Mouse (Mus musculus) kidney, embryonic 14.5 days (tissue): Measurements from ENCODE around the gene Nfic. TPM values are rescaled to one million over a fixed set of nuclear protein-coding genes. Genes with fewer than 3 reads are reported as not detected.
A peak's percentile ranks its signal among the peaks of the same experiment; 100 is the strongest.

Source experiments
- ATAC-seq: fragments of 200-750 bp; cut with Nextera tagmentation; 2 replicates; pipeline ENCODE4 v1.8.0; 2017; ENCODE audit warnings: moderate number of reproducible peaks, mild to moderate bottlenecking, moderate TSS enrichment, moderate library complexity; ENCODE audit not compliant: low FRiP score, low TSS enrichment
- H3K27ac ChIP-seq: fragments of 300-500 bp; sonication (generic); 2 replicates; pipeline ENCODE4 v1.5.1; 2014; ENCODE audit warnings: low read depth, mild to moderate bottlenecking, low read length, moderate library complexity, mixed read lengths
- H3K27me3 ChIP-seq: fragments of 300-500 bp; sonication (generic); 2 replicates; pipeline ENCODE4 v1.6.1; 2014; ENCODE audit warnings: mild to moderate bottlenecking, low read length; ENCODE audit not compliant: control insufficient read depth, insufficient read depth
- H3K36me3 ChIP-seq: fragments of 300-500 bp; sonication (generic); 2 replicates; pipeline ENCODE4 v1.6.1; 2014; ENCODE audit warnings: low read length, mixed read lengths; ENCODE audit not compliant: control insufficient read depth, insufficient read depth
- H3K4me1 ChIP-seq: fragments of 300-500 bp; sonication (generic); 2 replicates; pipeline ENCODE4 v1.6.1; 2014; ENCODE audit warnings: low read length, mixed read lengths; ENCODE audit not compliant: control insufficient read depth, insufficient read depth
- H3K4me2 ChIP-seq: fragments of 300-500 bp; sonication (generic); replicated peaks from 2 replicates; pipeline ENCODE4 v1.6.1; 2014; ENCODE audit warnings: low read depth, mild to moderate bottlenecking, low read length
- H3K4me3 ChIP-seq: fragments of 300-500 bp; sonication (generic); 2 replicates; pipeline ENCODE4 v1.5.1; 2014; ENCODE audit warnings: mild to moderate bottlenecking, low read length
- H3K9ac ChIP-seq: fragments of 300-500 bp; sonication (generic); 2 replicates; pipeline ENCODE4 v1.6.1; 2014; ENCODE audit warnings: low read depth, mild to moderate bottlenecking, low read length, moderate library complexity
- H3K9me3 ChIP-seq: fragments of 300-500 bp; sonication (generic); 2 replicates; pipeline ENCODE4 v1.6.1; 2016; ENCODE audit warnings: low read length; ENCODE audit not compliant: control insufficient read depth
- WGBS: fragments of 180-500 bp; shearing (Covaris S2); extraction: QIAGEN DNeasy Blood & Tissue Kit; methylation state at CpG from one replicate; pipeline ENCODE4 v1.1.7; 2014; 5-methylcytosine and 5-hydroxymethylcytosine counted together
- polyA plus RNA-seq: library from polyadenylated mRNA; unstranded; fragments of >200 nt; fragmentation: Nextera tagmentation; extraction: Ambion mirVana; gene quantifications from 2 replicates; pipeline ENCODE4 v1.2.1, GENCODE M21; 2014

The Nfic gene
- polyA plus RNA-seq, 1 experiment from 2014 or later = 59.0 TPM

- Histone ChIP-seq H3K9ac (no peak overlapping the region), H3K4me2 (no peak overlapping the region), H3K4me3 (no peak overlapping the region)
Observed at GRCm38 (mm10) chr10:81414682-81415081, 40.8 kb downstream of the Nfic start.

GRCm38 (mm10) chr10:81413310-81414261, 41.8 kb downstream of the Nfic start:
- peak overlapping the region; percentile 42; the same call in 1 of the 2 replicates for H3K27ac ChIP-seq
- peaks cover 89% of the 10 kb centered on the region for H3K4me1 ChIP-seq
- no peaks in the 10 kb centered on the region for H3K9me3 ChIP-seq
- H3K27me3 ChIP-seq = no peaks in the 10 kb centered on the region
- 0 out of 2 replicates have a peak, but pooled peaks have one; percentile 1 for ATAC-seq
- peak overlapping the region; percentile 45 for H3K9ac ChIP-seq
- H3K4me2 ChIP-seq = peak overlapping the region; percentile 36
- H3K36me3 ChIP-seq = peaks cover 2% of the 10 kb centered on the region; the same call in 1 of the 2 replicates
- peak overlapping the region; percentile 14; the same call in 1 of the 2 replicates for H3K4me3 ChIP-seq
- WGBS = 28% methylated on average over 26 of the region's 26 CpGs

More at GRCm38 (mm10) chr10:81414682-81415081, 40.8 kb downstream of the Nfic start:
- peaks cover 80% of the 10 kb centered on the region for H3K4me1 ChIP-seq
- no peaks in the 10 kb centered on the region for H3K27me3 ChIP-seq
- H3K36me3 ChIP-seq = peaks cover 4% of the 10 kb centered on the region; the same call in 1 of the 2 replicates
- H3K9me3 ChIP-seq = no peaks in the 10 kb centered on the region
- ATAC-seq = no peak
- peak overlapping the region; percentile 42; the same call in 1 of the 2 replicates for H3K27ac ChIP-seq

- H3K9me3 ChIP-seq = no peaks in the 10 kb centered on the region
- no peak for ATAC-seq
- H3K9ac ChIP-seq = no peak overlapping the region
- H3K27me3 ChIP-seq = no peaks in the 10 kb centered on the region
- no peak overlapping the region for H3K4me2 ChIP-seq
- H3K4me1 ChIP-seq = peaks cover 96% of the 10 kb centered on the region
- no peak overlapping the region for H3K4me3 ChIP-seq
- peaks cover 5% of the 10 kb centered on the region; the same call in 1 of the 2 replicates for H3K36me3 ChIP-seq
- peak overlapping the region; percentile 65; the same call in 1 of the 2 replicates for H3K27ac ChIP-seq
- WGBS = 74% methylated on average over 16 of the region's 16 CpGs
Observed at GRCm38 (mm10) chr10:81412586-81413309, 42.7 kb downstream of the Nfic start.

GRCm38 (mm10) chr10:81411471-81412400, 43.7 kb downstream of the Nfic start:
- no peak overlapping the region for H3K4me3 ChIP-seq
- H3K27ac ChIP-seq = peak overlapping the region; percentile 65
- no peaks in the 10 kb centered on the region for H3K27me3 ChIP-seq
- H3K9ac ChIP-seq = no peak overlapping the region
- peaks cover 10% of the 10 kb centered on the region; the same call in 1 of the 2 replicates for H3K36me3 ChIP-seq
- ATAC-seq = no peak
- 63% methylated on average over 18 of the region's 18 CpGs for WGBS
- no peaks in the 10 kb centered on the region for H3K9me3 ChIP-seq
- no peak overlapping the region for H3K4me2 ChIP-seq
- peaks cover 96% of the 10 kb centered on the region for H3K4me1 ChIP-seq

- Histone ChIP-seq H3K36me3 (peaks cover 16% of the 10 kb centered on the region; the same call in 1 of the 2 replicates), H3K9me3 (no peaks in the 10 kb centered on the region), H3K27me3 (no peaks in the 10 kb centered on the region), H3K4me2 (no peak overlapping the region), H3K27ac (peak overlapping the region; percentile 65), H3K4me1 (peaks cover 92% of the 10 kb centered on the region), H3K9ac (no peak overlapping the region), H3K4me3 (no peak overlapping the region)
- WGBS = 55% methylated on average over 9 of the region's 9 CpGs
- ATAC-seq = no peak
Observed at GRCm38 (mm10) chr10:81410981-81411380, 44.5 kb downstream of the Nfic start.

- no peak for ATAC-seq
- Histone ChIP-seq H3K4me2 (0 out of 2 replicates have a peak overlapping the region, but pooled peaks have one; percentile 24), H3K36me3 (peaks cover 22% of the 10 kb centered on the region; the same call in 1 of the 2 replicates), H3K27me3 (no peaks in the 10 kb centered on the region), H3K9me3 (no peaks in the 10 kb centered on the region), H3K27ac (peak overlapping the region; percentile 65; the same call in 1 of the 2 replicates), H3K4me3 (no peak overlapping the region), H3K4me1 (peaks cover 86% of the 10 kb centered on the region), H3K9ac (no peak overlapping the region)
- 58% methylated on average over 4 of the region's 4 CpGs for WGBS
Observed at GRCm38 (mm10) chr10:81410350-81410749, 45.1 kb downstream of the Nfic start.

GRCm38 (mm10) chr10:81409330-81409729, 46.1 kb downstream of the Nfic start:
- no peaks in the 10 kb centered on the region for H3K9me3 ChIP-seq
- no peaks in the 10 kb centered on the region for H3K27me3 ChIP-seq
- H3K4me3 ChIP-seq = peak overlapping the region; percentile 9; the same call in 1 of the 2 replicates
- WGBS = 25% methylated on average over 8 of the region's 8 CpGs
- H3K36me3 ChIP-seq = peaks cover 22% of the 10 kb centered on the region; the same call in 1 of the 2 replicates
- peaks cover 76% of the 10 kb centered on the region for H3K4me1 ChIP-seq
- H3K9ac ChIP-seq = no peak overlapping the region
- H3K4me2 ChIP-seq = peak overlapping the region; percentile 24; the same call in 1 of the 2 replicates
- peak; percentile 2; the same call in 1 of the 2 replicates for ATAC-seq
- peak overlapping the region; percentile 32; the same call in 1 of the 2 replicates for H3K27ac ChIP-seq

- Histone ChIP-seq H3K4me3 (no peak overlapping the region), H3K27me3 (no peaks in the 10 kb centered on the region), H3K27ac (peak overlapping the region; percentile 13; the same call in 1 of the 2 replicates), H3K9ac (no peak overlapping the region), H3K4me2 (no peak overlapping the region), H3K4me1 (peaks cover 75% of the 10 kb centered on the region), H3K36me3 (peaks cover 25% of the 10 kb centered on the region; the same call in 1 of the 2 replicates), H3K9me3 (no peaks in the 10 kb centered on the region)
- ATAC-seq = peak; percentile 58
- WGBS = 15% methylated on average over 8 of the region's 9 CpGs
Observed at GRCm38 (mm10) chr10:81408871-81409291, 46.6 kb downstream of the Nfic start.
